Mouse (Mus musculus): ENCODE results near the gene Prnp.

DNA sequence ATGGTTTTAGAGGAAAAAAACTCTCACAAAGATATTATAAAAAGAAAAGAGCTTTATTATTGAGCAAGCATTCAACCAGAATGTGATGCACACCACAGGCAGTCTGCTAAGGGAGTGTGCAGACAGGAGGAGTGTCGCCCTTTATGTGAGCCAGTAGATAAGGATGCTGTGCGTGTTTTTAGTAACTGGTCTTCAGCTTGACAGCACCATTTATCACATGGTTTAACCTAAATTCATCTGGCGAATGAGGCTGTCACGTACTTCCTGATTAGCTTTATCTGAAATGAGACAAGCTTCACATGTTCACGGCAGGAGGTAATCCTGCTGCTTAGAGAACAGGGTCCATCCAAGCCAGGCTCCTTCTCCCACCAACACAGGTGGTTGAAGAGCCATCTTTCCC is 4.7 kb upstream of the Prnp start:
- TF ChIP-seq GATA1 (IDR thresholded peaks at IDR 0.05; ENCODE audit: low read length) (peak; percentile 81), TAL1 (IDR thresholded peaks at IDR 0.05; ENCODE audit: low read length) (peak; percentile 42; the same call in 2 of the 3 replicates)

Data from erythroblast, embryonic 14.5 days (primary cell).